ENCODE assay signal across 9 mouse cellular contexts in the genomic region with DNA sequence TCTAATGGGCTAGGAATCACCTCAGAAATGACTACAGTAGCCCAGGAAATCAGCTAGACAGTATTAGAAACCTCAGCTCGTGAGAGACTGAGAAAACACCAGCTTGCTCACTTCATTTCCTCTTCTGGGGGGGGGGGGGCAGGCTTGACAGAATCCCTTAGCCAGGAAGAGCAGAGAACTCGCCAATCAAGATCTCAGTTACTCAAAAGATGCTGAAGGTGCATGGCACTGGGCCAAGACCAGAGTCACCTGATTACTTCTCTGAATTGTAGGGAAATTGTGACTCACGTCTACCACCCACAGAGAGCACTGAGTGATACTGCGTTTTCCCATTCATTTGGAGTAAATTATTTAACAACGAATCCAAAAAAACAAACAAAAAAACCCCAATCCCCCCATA. TPM values are rescaled to one million over a fixed set of nuclear protein-coding genes. Genes with fewer than 3 reads are reported as not detected.
DNase-seq lines count a peak whose midpoint lies in the region; ATAC-seq and TF ChIP-seq lines count a peak whose summit lies in the region.
"Had no signal": no experiment of that assay in that cellular context is flagged by ENCODE, and none has a peak within 500 bp of the region (broad histone marks: within the 10 kb centered on the region; RNA-seq: fewer than 3 reads in every experiment).

No protein-coding gene starts in this region.

- no peak overlapping the region for H3K4me3 ChIP-seq in liver, embryonic 15.5 days (replicated peaks)
- H3K4me3 ChIP-seq in heart, embryonic 10.5 days: no peak overlapping the region
- no peak overlapping the region for H3K4me3 ChIP-seq in gastrocnemius, adult 2 months
- H3K4me3 ChIP-seq: limb, embryonic 12.5 days had no signal

- H3K36me3 ChIP-seq in liver, embryonic 15.5 days (replicated peaks): no peaks in the 10 kb centered on the region
- no peaks in the 10 kb centered on the region; the same call in 1 of the 2 replicates for H3K36me3 ChIP-seq in heart, embryonic 10.5 days
- H3K36me3 ChIP-seq: limb, embryonic 12.5 days had no signal

- WGBS in liver, embryonic 15.5 days (ENCODE audit: insufficient replicate concordance): 53% methylated on average over 5 of the region's 5 CpGs
- whole genome bisulfite sequencing in heart, embryonic 10.5 days: 57% methylated on average over 5 of the region's 5 CpGs

- no peaks in the 10 kb centered on the region for H3K27me3 ChIP-seq in liver, embryonic 15.5 days
- 0 out of 2 replicates have a peak, but pooled peaks cover 2% of the 10 kb centered on the region for H3K27me3 ChIP-seq in heart, embryonic 10.5 days (ENCODE audit: insufficient read depth, poor library complexity, severe bottlenecking)

- peak; percentile 18 for DNase-seq in left cerebral cortex, adult 11 months (ENCODE audit: low spot score)
- no peak for DNase-seq in left cerebral cortex, postnatal 36 days (ENCODE audit: low spot score in 2 of 2)
- DNase-seq in CD4-positive helper T cell, adult 2 months (ENCODE audit: low read depth, low spot score): peak; percentile 96
- DNase-seq in brain, adult 2 months (ENCODE audit: low read depth, low spot score): peak; percentile 66
- DNase-seq in heart, embryonic 10.5 days (ENCODE audit: low spot score): no peak
- no peak for DNase-seq in adrenal gland, postnatal 36 days
- DNase-seq in gastrocnemius, adult 2 months: no peak

- no peaks in the 10 kb centered on the region for H3K9me3 ChIP-seq in liver, embryonic 15.5 days (replicated peaks)
- no peaks in the 10 kb centered on the region for H3K9me3 ChIP-seq in heart, embryonic 10.5 days

- no peak for TF ChIP-seq CTCF in gastrocnemius, adult 2 months (IDR thresholded peaks at IDR 0.05)

- intact Hi-C loops in left cerebral cortex, postnatal 36 days (cut with DNase I): no loop called here
- intact Hi-C loops in gastrocnemius, adult 2 months (cut with DNase I): no loop called here

- no peak overlapping the region for H3K9ac ChIP-seq in liver, embryonic 15.5 days
- H3K9ac ChIP-seq: limb, embryonic 12.5 days had no signal

- H3K4me1 ChIP-seq in liver, embryonic 15.5 days (replicated peaks): peaks cover 32% of the 10 kb centered on the region
- H3K4me1 ChIP-seq in heart, embryonic 10.5 days: 0 out of 2 replicates have a peak, but pooled peaks cover 5% of the 10 kb centered on the region
- H3K4me1 ChIP-seq: limb, embryonic 12.5 days had no signal

- no peak for ATAC-seq in liver, embryonic 15.5 days (ENCODE audit: insufficient read depth)

- H3K27ac ChIP-seq in liver, embryonic 15.5 days (replicated peaks): 0 out of 2 replicates have a peak overlapping the region, but pooled peaks have one; percentile 12
- no peak overlapping the region for H3K27ac ChIP-seq in heart, embryonic 10.5 days
- no peak overlapping the region for H3K27ac ChIP-seq in gastrocnemius, adult 2 months
- H3K27ac ChIP-seq: limb, embryonic 12.5 days had no signal

- H3K4me2 ChIP-seq in liver, embryonic 15.5 days: no peak overlapping the region
- H3K4me2 ChIP-seq: limb, embryonic 12.5 days had no signal

RNA-seq across cellular contexts. Expression of a gene that starts 8.2 kb away (rescaled TPM):
- under 1 TPM; 0.39 to 0.54 TPM for total RNA-seq in left cerebral cortex, postnatal 36 days (2021)
- 0.12 TPM in 1 of 2 replicates, not detected in the other for polyA plus RNA-seq in liver, embryonic 15.5 days (2015; fragmentation: Nextera tagmentation; extraction: Ambion mirVana)
- polyA plus RNA-seq in heart, embryonic 10.5 days (2016; fragmentation: Nextera tagmentation; extraction: Ambion mirVana): 0.46 and 1.2 TPM in 2 replicates
- not detected for total RNA-seq in adrenal gland, postnatal 36 days (2021)
- 1 to 10 TPM; 1.5 TPM for total RNA-seq in gastrocnemius, adult 2 months (2021)

RNA-seq across cellular contexts. Expression of a gene that starts 27.5 kb away (rescaled TPM):
- total RNA-seq in left cerebral cortex, postnatal 36 days (2021): 10 to 100 TPM; 25.3 to 30.3 TPM
- 3.1 and 3.4 TPM in 2 replicates for polyA plus RNA-seq in liver, embryonic 15.5 days (2015; fragmentation: Nextera tagmentation; extraction: Ambion mirVana)
- polyA plus RNA-seq in heart, embryonic 10.5 days (2016; fragmentation: Nextera tagmentation; extraction: Ambion mirVana): 9.3 and 11.2 TPM in 2 replicates
- 10 to 100 TPM; 10.5 to 17.2 TPM for total RNA-seq in adrenal gland, postnatal 36 days (2021)
- 1 to 10 TPM; 3.1 to 4.0 TPM for total RNA-seq in gastrocnemius, adult 2 months (2021)

RNA-seq across cellular contexts. Expression of a gene that starts 53.1 kb away (rescaled TPM):
- total RNA-seq in left cerebral cortex, postnatal 36 days (2021): 100 to 1,000 TPM; 101 to 153 TPM
- polyA plus RNA-seq in liver, embryonic 15.5 days (2015; fragmentation: Nextera tagmentation; extraction: Ambion mirVana): 86.1 and 108 TPM in 2 replicates
- polyA plus RNA-seq in heart, embryonic 10.5 days (2016; fragmentation: Nextera tagmentation; extraction: Ambion mirVana): 162 and 193 TPM in 2 replicates
- total RNA-seq in adrenal gland, postnatal 36 days (2021): 100 to 1,000 TPM; 101 to 125 TPM
- 10 to 100 TPM; 68.8 to 71.7 TPM for total RNA-seq in gastrocnemius, adult 2 months (2021)

Comparison
In these comparisons a context has a peak if more than half of its experiments do, and no peak if none do; other contexts are left out.
1. DNase-seq: peak in left cerebral cortex, adult 11 months (single experiment), CD4-positive helper T cell, adult 2 months (single experiment) and brain, adult 2 months (single experiment); none in left cerebral cortex, postnatal 36 days (0 of 2), heart, embryonic 10.5 days (single experiment), adrenal gland, postnatal 36 days (0 of 2) and gastrocnemius, adult 2 months (single experiment).